Mouse (Mus musculus) lung, postnatal 10 days (tissue): ENCODE measurements around the gene Prkg1.

Source experiments
- DNase-seq: peaks from one replicate; pipeline ENCODE4 v3.0.0; 2021

Prkg1 gene

GRCm38 (mm10) chr19:31764801-31765340, at the start of gene Prkg1:
Gene Prkg1, minus strand, starts transcription at chr19:31765033.
- DNase-seq = peak; percentile 55

- no peak for DNase-seq
Measured at GRCm38 (mm10) chr19:31813087-31813486, 48.3 kb upstream of the Prkg1 start.

GRCm38 (mm10) chr19:31811371-31811770, 46.5 kb upstream of the Prkg1 start:
- peak; percentile 31 for DNase-seq

- DNase-seq = no peak
Measured at GRCm38 (mm10) chr19:31805391-31805790, 40.6 kb upstream of the Prkg1 start.

- DNase-seq = peak; percentile 18
Measured at GRCm38 (mm10) chr19:31795485-31796046, 30.7 kb upstream of the Prkg1 start.

- DNase-seq = no peak
Measured at GRCm38 (mm10) chr19:31791724-31792123, 26.9 kb upstream of the Prkg1 start.

- DNase-seq = no peak
Measured at GRCm38 (mm10) chr19:31781521-31782018, 16.7 kb upstream of the Prkg1 start.

- DNase-seq = no peak
Measured at GRCm38 (mm10) chr19:31781077-31781476, 16.2 kb upstream of the Prkg1 start.

GRCm38 (mm10) chr19:31780222-31780621, 15.4 kb upstream of the Prkg1 start:
- no peak for DNase-seq

GRCm38 (mm10) chr19:31779021-31779420, 14.2 kb upstream of the Prkg1 start:
- DNase-seq = no peak

GRCm38 (mm10) chr19:31767004-31767403, 2.2 kb upstream of the Prkg1 start:
- peak; percentile 51 for DNase-seq

GRCm38 (mm10) chr19:31765451-31765850, 618 bp upstream of the Prkg1 start:
- DNase-seq = no peak

GRCm38 (mm10) chr19:31763951-31764800, 657 bp downstream of the Prkg1 start:
- peak; percentile 75 for DNase-seq

- no peak for DNase-seq
Measured at GRCm38 (mm10) chr19:31763246-31763821, 1.5 kb downstream of the Prkg1 start.

- peak; percentile 84 for DNase-seq
Measured at GRCm38 (mm10) chr19:31762411-31763245, 2.2 kb downstream of the Prkg1 start.

GRCm38 (mm10) chr19:31759855-31760254, 5.0 kb downstream of the Prkg1 start:
- DNase-seq = no peak

- DNase-seq = peak; percentile 80
Measured at GRCm38 (mm10) chr19:31755929-31756792, 8.7 kb downstream of the Prkg1 start.

GRCm38 (mm10) chr19:31754642-31755287, 10.1 kb downstream of the Prkg1 start:
- DNase-seq = no peak

- peak; percentile 55 for DNase-seq
Measured at GRCm38 (mm10) chr19:31750976-31751676, 13.7 kb downstream of the Prkg1 start.

GRCm38 (mm10) chr19:31746635-31747034, 18.2 kb downstream of the Prkg1 start:
- DNase-seq = peak; percentile 63
